Mouse (Mus musculus) hindbrain, embryonic 12.5 days (tissue): ENCODE measurements around the gene Acot7. TPM values are rescaled to one million over a fixed set of nuclear protein-coding genes. Genes with fewer than 3 reads are reported as not detected.

Experiments used
- ATAC-seq: fragments of 200-750 bp; cut with Nextera tagmentation; 2 replicates; pipeline ENCODE4 v1.8.0; 2017; ENCODE audit warnings: moderate TSS enrichment; ENCODE audit not compliant: low FRiP score
- H3K27ac ChIP-seq: fragments of 300-500 bp; sonication (generic); 2 replicates; pipeline ENCODE4 v1.5.1; 2016; ENCODE audit warnings: mild to moderate bottlenecking
- H3K27me3 ChIP-seq: fragments of 300-500 bp; sonication (generic); 2 replicates; pipeline ENCODE4 v1.6.1; 2016; ENCODE audit warnings: mild to moderate bottlenecking
- H3K36me3 ChIP-seq: fragments of 300-500 bp; sonication (generic); 2 replicates; pipeline ENCODE4 v1.6.1; 2016; ENCODE audit warnings: mild to moderate bottlenecking
- H3K4me1 ChIP-seq: fragments of 300-500 bp; sonication (generic); 2 replicates; pipeline ENCODE4 v1.6.1; 2016
- H3K4me2 ChIP-seq: fragments of 300-500 bp; sonication (generic); replicated peaks from 2 replicates; pipeline ENCODE4 v1.6.1; 2016; ENCODE audit warnings: mild to moderate bottlenecking
- H3K4me3 ChIP-seq: fragments of 300-500 bp; sonication (generic); 2 replicates; pipeline ENCODE4 v1.5.1; 2016; ENCODE audit warnings: mild to moderate bottlenecking
- H3K9ac ChIP-seq: fragments of 300-500 bp; sonication (generic); 2 replicates; pipeline ENCODE4 v1.6.1; 2016; ENCODE audit warnings: mild to moderate bottlenecking, moderate library complexity
- H3K9me3 ChIP-seq: fragments of 300-500 bp; sonication (generic); replicated peaks from 2 replicates; pipeline ENCODE4 v1.6.1; 2016; ENCODE audit warnings: mild to moderate bottlenecking
- WGBS: fragments of 180-500 bp; shearing (Covaris S2); methylation state at CpG from one replicate; pipeline ENCODE4 v1.1.7; 2016; 5-methylcytosine and 5-hydroxymethylcytosine counted together
- polyA plus RNA-seq: library from polyadenylated mRNA; unstranded; fragments of >200 nt; fragmentation: Nextera tagmentation; extraction: Ambion mirVana; gene quantifications from 2 replicates; pipeline ENCODE4 v1.2.1, GENCODE M21; 2016

Acot7 gene
- polyA plus RNA-seq, 1 experiment from 2014 or later, result 132 TPM

GRCm38 (mm10) chr4:152288398-152288945 lies 110.5 kb downstream of the Acot7 start:
- Histone ChIP-seq H3K4me3 (no peak overlapping the region), H3K9me3 (no peaks in the 10 kb centered on the region), H3K4me1 (peaks cover 65% of the 10 kb centered on the region), H3K27me3 (peaks cover 96% of the 10 kb centered on the region), H3K9ac (no peak overlapping the region), H3K27ac (no peak overlapping the region), H3K4me2 (no peak overlapping the region), H3K36me3 (no peaks in the 10 kb centered on the region)
- 28% methylated on average over 18 of the region's 18 CpGs for WGBS
- no peak; the same call in 1 of the 2 replicates for ATAC-seq

GRCm38 (mm10) chr4:152290385-152290784 lies 112.5 kb downstream of the Acot7 start:
- H3K36me3 ChIP-seq, result no peaks in the 10 kb centered on the region
- peak overlapping the region; percentile 28 for H3K4me3 ChIP-seq
- H3K9ac ChIP-seq, result peak overlapping the region; percentile 51; the same call in 1 of the 2 replicates
- peaks cover 96% of the 10 kb centered on the region for H3K27me3 ChIP-seq
- peaks cover 72% of the 10 kb centered on the region for H3K4me1 ChIP-seq
- 1% methylated on average over 38 of the region's 39 CpGs for WGBS
- peak overlapping the region; percentile 54 for H3K4me2 ChIP-seq
- peak; percentile 55 for ATAC-seq
- H3K9me3 ChIP-seq, result no peaks in the 10 kb centered on the region
- no peak overlapping the region for H3K27ac ChIP-seq

GRCm38 (mm10) chr4:152290991-152291390 lies 113.1 kb downstream of the Acot7 start:
- 0 out of 2 replicates have a peak overlapping the region, but pooled peaks have one; percentile 15 for H3K9ac ChIP-seq

GRCm38 (mm10) chr4:152291562-152291961 lies 113.6 kb downstream of the Acot7 start, which contains the start of gene Hes3:
Hes3 (minus strand) TSS chr4:152291662.
- peak within 1 kb of the TSS; percentile 51; the same call in 1 of the 2 replicates for H3K9ac ChIP-seq
- peaks cover 94% of the 10 kb centered on the region for H3K27me3 ChIP-seq
- H3K4me1 ChIP-seq, result peaks cover 68% of the 10 kb centered on the region
- H3K4me2 ChIP-seq, result peak within 1 kb of the TSS; percentile 54
- no peak for ATAC-seq
- no peaks in the 10 kb centered on the region for H3K9me3 ChIP-seq
- H3K27ac ChIP-seq, result 0 out of 2 replicates have a peak within 1 kb of the TSS, but pooled peaks have one; percentile 9
- no peaks in the 10 kb centered on the region for H3K36me3 ChIP-seq
- peak within 1 kb of the TSS; percentile 28 for H3K4me3 ChIP-seq
- 11% methylated on average over 6 of the region's 6 CpGs for WGBS

More at GRCm38 (mm10) chr4:152290991-152291390, 113.1 kb downstream of the Acot7 start:
- H3K4me1 ChIP-seq, result peaks cover 71% of the 10 kb centered on the region
- ATAC-seq, result no peak
- H3K4me3 ChIP-seq, result peak overlapping the region; percentile 28; the same call in 1 of the 2 replicates
- peak overlapping the region; percentile 54 for H3K4me2 ChIP-seq
- no peaks in the 10 kb centered on the region for H3K9me3 ChIP-seq
- peaks cover 96% of the 10 kb centered on the region for H3K27me3 ChIP-seq
- 0 out of 2 replicates have a peak overlapping the region, but pooled peaks have one; percentile 9 for H3K27ac ChIP-seq
- WGBS, result 5% methylated on average over 11 of the region's 11 CpGs
- no peaks in the 10 kb centered on the region for H3K36me3 ChIP-seq

GRCm38 (mm10) chr4:152292102-152292765 lies 114.3 kb downstream of the Acot7 start:
- 15% methylated on average over 12 of the region's 12 CpGs for WGBS
- H3K4me2 ChIP-seq, result no peak overlapping the region

GRCm38 (mm10) chr4:152294188-152294929 lies 116.4 kb downstream of the Acot7 start:
- H3K27ac ChIP-seq, result no peak overlapping the region
- no peaks in the 10 kb centered on the region for H3K36me3 ChIP-seq
- 49% methylated on average over 10 of the region's 10 CpGs for WGBS
- no peaks in the 10 kb centered on the region for H3K9me3 ChIP-seq
- H3K27me3 ChIP-seq, result peaks cover 78% of the 10 kb centered on the region
- peaks cover 62% of the 10 kb centered on the region for H3K4me1 ChIP-seq
- no peak for ATAC-seq
- no peak overlapping the region for H3K4me2 ChIP-seq
- H3K9ac ChIP-seq, result no peak overlapping the region
- H3K4me3 ChIP-seq, result no peak overlapping the region

More at GRCm38 (mm10) chr4:152292102-152292765, 114.3 kb downstream of the Acot7 start:
- no peak overlapping the region for H3K27ac ChIP-seq
- no peaks in the 10 kb centered on the region for H3K9me3 ChIP-seq
- no peak overlapping the region for H3K4me3 ChIP-seq
- no peak overlapping the region for H3K9ac ChIP-seq
- H3K27me3 ChIP-seq, result peaks cover 87% of the 10 kb centered on the region
- peaks cover 61% of the 10 kb centered on the region for H3K4me1 ChIP-seq
- ATAC-seq, result no peak
- H3K36me3 ChIP-seq, result no peaks in the 10 kb centered on the region

- H3K4me1 ChIP-seq, result peaks cover 49% of the 10 kb centered on the region
- WGBS, result 65% methylated on average over 4 of the region's 4 CpGs
Measured at GRCm38 (mm10) chr4:152295916-152296315, 118.0 kb downstream of the Acot7 start.

GRCm38 (mm10) chr4:152296371-152296770 lies 118.4 kb downstream of the Acot7 start:
- peak overlapping the region; percentile 97 for H3K4me2 ChIP-seq
- ATAC-seq, result no peak
- H3K27me3 ChIP-seq, result peaks cover 60% of the 10 kb centered on the region
- peak overlapping the region; percentile 25; the same call in 1 of the 2 replicates for H3K27ac ChIP-seq
- peaks cover 19% of the 10 kb centered on the region for H3K36me3 ChIP-seq
- WGBS, result 21% methylated on average over 8 of the region's 8 CpGs
- peak overlapping the region; percentile 84 for H3K4me3 ChIP-seq
- H3K9ac ChIP-seq, result peak overlapping the region; percentile 48
- H3K9me3 ChIP-seq, result no peaks in the 10 kb centered on the region
- H3K4me1 ChIP-seq, result peaks cover 44% of the 10 kb centered on the region

More at GRCm38 (mm10) chr4:152295916-152296315, 118.0 kb downstream of the Acot7 start:
- no peak for ATAC-seq
- Histone ChIP-seq H3K36me3 (peaks cover 15% of the 10 kb centered on the region), H3K9ac (no peak overlapping the region), H3K27ac (no peak overlapping the region), H3K9me3 (no peaks in the 10 kb centered on the region), H3K4me3 (no peak overlapping the region), H3K27me3 (peaks cover 64% of the 10 kb centered on the region), H3K4me2 (no peak overlapping the region)

GRCm38 (mm10) chr4:152296874-152297861 lies 119.2 kb downstream of the Acot7 start, which contains the start of gene Icmt:
Icmt (plus strand) TSS chr4:152297227.
- Histone ChIP-seq H3K36me3 (peaks cover 22% of the 10 kb centered on the region), H3K4me3 (peak within 1 kb of the TSS; percentile 84), H3K9ac (peak within 1 kb of the TSS; percentile 99), H3K4me1 (peaks cover 39% of the 10 kb centered on the region), H3K27me3 (peaks cover 52% of the 10 kb centered on the region), H3K27ac (peak within 1 kb of the TSS; percentile 83), H3K9me3 (no peaks in the 10 kb centered on the region), H3K4me2 (peak within 1 kb of the TSS; percentile 97)
- 1% methylated on average over 119 of the region's 119 CpGs for whole genome bisulfite sequencing
- ATAC-seq, result peak; percentile 94

GRCm38 (mm10) chr4:152298836-152299235 lies 120.9 kb downstream of the Acot7 start:
- Histone ChIP-seq H3K9ac (peak overlapping the region; percentile 29; the same call in 1 of the 2 replicates), H3K27me3 (peaks cover 35% of the 10 kb centered on the region), H3K27ac (no peak overlapping the region), H3K4me2 (peak overlapping the region; percentile 97; the same call in 1 of the 2 replicates), H3K9me3 (no peaks in the 10 kb centered on the region), H3K4me3 (no peak overlapping the region), H3K4me1 (peaks cover 23% of the 10 kb centered on the region), H3K36me3 (peaks cover 37% of the 10 kb centered on the region)
- ATAC-seq, result no peak
- WGBS, result 85% methylated on average over 14 of the region's 14 CpGs

GRCm38 (mm10) chr4:152300375-152300774 lies 122.4 kb downstream of the Acot7 start:
- Histone ChIP-seq H3K4me1 (peaks cover 18% of the 10 kb centered on the region), H3K4me2 (no peak overlapping the region), H3K9me3 (no peaks in the 10 kb centered on the region), H3K36me3 (peaks cover 51% of the 10 kb centered on the region), H3K27ac (no peak overlapping the region), H3K9ac (no peak overlapping the region), H3K27me3 (peaks cover 19% of the 10 kb centered on the region), H3K4me3 (no peak overlapping the region)
- WGBS, result 96% methylated on average over 8 of the region's 8 CpGs
- ATAC-seq, result no peak
